Mouse (Mus musculus) retina, postnatal 7 days (tissue): ENCODE results near the gene Prmt3.

Source experiments
- DNase-seq: peaks from one replicate; pipeline ENCODE4 v3.0.0-alpha.2; 2012; ENCODE audit warnings: low read depth, low spot score

Prmt3 gene

DNA sequence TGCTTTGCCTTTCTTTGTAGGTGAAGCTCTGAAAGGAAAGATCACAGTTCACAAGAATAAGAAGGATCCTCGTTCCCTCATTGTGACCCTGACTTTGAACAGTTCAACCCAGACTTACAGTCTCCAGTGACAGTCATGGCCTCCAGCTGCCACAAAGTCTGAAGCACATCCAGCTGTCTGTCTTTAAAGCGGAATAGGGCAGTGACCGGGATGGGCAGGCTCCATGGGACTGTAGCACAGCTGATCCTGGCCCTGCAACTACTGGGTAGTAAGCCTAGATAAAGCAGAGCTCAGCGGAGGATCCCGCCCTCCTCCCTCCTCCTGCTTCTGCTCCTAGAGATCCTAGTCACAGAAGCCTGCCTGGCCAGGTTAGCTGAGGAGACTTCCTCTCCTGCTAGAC lies 79.2 kb downstream of the Prmt3 start:
- no peak for DNase-seq

DNA sequence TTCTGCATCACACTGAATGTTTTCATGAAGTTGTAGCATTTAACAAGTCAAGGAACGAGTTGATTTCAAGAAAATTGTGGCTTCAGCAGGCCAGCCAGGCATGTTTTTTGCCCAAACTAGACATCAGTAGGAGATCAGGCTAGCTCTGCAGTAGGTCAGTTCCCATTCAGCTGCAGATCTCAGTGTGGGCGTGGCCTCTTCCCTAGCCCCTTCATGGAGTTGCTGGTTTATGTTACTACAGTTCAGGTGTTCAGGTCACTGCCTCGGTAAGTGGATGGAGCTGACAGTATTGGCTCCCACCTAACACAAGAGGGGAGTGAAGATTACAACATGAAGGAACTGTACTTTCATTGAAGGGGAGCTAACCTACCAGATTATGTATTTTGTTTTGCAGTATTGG lies 80.1 kb downstream of the Prmt3 start:
- no peak for DNase-seq

DNA sequence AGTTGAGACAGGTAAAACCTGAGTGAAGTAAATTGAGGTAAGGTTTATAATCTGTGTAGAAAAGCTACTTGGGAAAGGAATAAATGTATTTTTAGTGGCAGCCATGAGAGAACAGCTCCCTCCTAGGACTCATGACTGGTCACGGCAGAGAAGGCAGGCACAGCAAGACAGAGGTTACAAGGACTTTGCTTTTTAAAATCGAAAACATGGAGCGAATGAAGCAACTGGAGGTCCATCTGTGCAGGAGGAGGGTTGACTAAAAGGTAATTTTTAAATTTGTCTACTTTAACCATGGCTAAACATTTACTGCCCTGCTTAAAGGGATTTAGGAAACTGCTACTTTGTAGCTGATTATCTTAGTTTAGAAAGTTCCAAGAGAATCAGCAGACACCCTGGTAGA lies 81.7 kb downstream of the Prmt3 start:
- no peak for DNase-seq

DNA sequence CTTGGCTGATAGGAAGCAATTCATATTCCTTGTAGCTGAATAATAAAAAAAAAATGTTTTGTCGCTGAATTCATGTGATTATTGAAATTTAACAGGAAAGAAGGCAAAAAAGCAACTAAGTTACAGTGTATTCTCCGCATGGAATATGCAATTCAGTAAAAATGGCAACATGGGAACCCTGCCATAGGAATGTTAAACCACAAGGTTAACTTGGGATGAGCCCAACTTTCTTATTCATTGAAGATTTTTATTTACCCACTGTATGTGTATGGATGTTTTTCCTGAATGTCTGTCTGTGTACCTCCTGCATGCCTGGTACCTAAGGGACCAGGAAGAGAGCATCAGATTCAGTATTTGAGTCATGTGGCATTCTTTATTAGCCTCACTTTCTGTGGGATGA lies 83.0 kb downstream of the Prmt3 start:
- no peak for DNase-seq

DNA sequence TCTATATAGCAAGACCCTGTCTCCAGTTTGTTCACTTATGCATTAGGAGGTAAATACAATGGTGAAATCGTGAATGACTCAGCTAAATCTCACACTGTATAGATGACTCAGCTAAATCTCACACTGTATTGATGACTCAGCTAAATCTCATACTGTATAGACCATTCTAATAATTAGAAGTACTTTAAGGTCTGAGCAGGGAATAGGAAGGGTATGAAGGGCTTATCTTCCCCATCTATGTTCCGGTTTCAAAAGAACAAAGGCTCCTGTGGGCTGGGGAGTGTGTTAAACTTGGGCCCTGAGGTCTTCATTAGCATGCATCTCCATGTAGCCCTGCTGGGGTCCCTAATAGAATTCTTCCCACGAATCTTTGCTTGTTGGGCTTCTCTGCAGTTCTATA lies 85.6 kb downstream of the Prmt3 start:
- no peak for DNase-seq

DNA sequence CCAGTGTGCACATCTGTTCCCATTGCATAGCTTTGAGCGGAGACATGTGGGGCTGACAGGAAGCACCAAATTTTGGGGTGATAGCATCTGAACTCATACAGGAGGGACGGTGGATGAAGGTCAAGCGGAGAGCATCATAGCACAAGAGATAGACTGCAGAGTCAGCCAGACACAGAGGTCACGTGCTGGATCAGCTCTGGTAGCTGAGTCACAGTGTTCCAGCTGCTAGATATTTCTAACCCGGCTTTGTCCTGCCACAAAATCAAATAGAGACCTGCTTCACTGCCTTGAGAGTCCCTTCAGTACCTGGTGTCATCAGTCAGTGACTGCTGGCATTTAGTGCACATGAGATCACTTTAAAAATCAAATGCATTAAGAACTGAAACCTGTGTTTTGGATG lies 91.5 kb downstream of the Prmt3 start:
- DNase-seq, result no peak

DNA sequence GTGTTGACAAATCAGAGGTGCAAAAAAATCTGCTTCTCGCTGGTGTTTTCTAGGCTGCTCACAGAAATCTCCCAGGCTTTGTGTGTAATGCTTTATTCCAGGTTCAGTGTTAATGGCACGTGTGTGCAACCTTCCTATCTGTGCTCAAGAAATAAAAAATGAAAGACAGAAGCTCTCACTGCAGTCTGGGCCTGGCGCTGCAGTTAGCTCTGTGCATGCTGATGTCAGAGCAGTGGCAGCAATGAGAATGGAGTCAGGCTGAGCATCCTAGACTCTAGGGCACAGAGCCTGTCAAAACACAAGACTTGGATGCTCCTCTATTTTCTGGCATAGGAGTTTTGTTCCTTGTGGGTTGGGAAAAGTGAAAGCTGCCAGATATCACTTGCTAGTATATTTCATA lies 92.1 kb downstream of the Prmt3 start:
- DNase-seq, result no peak

DNA sequence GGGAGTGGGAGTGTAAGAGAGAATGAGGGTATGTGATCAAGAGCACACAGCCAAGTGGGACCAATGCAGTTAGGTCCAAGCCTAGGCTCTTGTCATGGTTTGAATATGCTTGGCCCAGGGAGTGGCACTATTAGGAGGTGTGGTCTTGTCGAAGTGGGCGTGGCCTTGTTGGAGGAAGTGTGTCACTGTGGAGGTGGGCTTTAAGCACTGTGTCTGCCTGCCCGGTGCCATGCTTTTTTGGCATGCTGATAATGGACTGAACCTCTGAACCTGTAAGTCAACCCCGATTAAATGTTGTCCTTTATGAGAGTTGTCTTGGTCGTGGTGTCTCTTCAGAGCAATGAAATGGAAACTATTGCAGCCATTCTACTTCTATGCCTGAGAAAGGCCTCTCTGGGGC lies 99.2 kb downstream of the Prmt3 start:
- no peak for DNase-seq

DNA sequence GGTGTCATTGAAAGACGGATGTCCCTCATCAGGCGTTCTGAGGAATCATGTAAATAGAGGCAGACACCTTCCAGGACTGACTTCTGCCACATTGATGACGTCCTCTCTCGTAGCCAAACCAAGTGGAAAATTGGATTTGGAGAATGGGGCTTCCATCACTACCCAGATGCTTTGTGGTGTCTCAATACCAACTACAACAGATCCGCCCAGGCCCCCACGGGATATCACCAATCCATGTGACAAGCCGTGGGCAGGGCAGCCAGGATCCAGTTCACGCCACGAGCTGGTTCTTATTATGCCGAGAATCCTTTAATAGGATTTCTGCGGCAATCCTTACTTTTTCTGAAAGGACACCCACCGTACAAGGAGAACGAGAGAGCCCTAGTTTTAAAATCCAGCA lies 100.9 kb downstream of the Prmt3 start:
- DNase-seq, result peak; percentile 5

DNA sequence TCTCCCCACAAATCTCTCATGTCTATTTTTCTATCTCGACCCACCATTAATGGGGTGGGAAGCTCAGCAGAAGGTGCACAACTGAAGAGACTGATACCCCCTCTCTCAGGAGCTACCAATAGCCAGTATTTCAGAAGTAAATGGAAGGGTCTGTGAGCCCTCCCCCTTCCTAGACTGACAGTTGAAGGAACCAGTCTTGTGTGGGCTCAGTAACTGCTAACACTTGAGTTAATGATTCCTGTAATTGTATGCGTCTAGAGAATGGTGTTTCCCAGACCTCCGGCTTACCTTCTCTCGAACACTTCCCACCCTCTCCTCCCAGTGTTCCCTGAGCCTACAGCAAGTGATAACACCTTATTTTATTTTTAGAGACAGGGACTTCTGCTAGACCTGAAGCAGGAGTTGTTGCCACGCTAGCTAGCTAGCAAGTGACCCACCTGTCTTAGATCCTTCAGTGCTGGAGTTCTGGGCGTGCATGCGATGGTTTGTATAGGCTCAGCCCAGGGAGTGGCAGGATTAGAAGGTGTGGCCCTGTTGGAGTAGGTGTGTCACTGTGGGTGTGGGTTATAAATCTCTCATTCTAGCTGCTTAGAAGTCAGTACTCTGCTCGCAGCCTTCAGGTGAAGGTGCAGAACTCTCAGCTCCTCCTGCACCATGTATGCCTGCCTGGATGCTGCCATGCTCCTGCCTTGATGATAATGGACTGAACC lies 102.0 kb downstream of the Prmt3 start:
- DNase-seq, result no peak

DNA sequence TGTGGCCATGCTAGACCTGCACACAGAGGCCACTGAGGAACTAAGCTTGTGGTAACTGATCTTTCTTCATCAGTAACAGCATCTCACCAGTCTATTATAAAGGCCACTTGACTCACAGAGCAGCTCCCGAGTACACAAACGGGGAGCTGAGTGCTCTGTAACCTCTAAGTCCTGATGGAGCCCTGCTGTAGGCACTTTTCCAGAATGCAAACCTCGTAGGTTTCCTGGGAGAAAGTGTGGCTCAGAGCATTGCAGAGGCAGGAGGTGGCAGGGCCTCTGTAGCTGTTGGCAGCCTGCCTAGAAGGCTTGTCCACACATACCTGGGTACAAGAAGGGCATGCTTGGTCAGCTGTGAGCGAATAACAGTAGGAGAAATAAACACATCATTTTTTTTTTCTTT lies 104.1 kb downstream of the Prmt3 start:
- DNase-seq, result no peak

DNA sequence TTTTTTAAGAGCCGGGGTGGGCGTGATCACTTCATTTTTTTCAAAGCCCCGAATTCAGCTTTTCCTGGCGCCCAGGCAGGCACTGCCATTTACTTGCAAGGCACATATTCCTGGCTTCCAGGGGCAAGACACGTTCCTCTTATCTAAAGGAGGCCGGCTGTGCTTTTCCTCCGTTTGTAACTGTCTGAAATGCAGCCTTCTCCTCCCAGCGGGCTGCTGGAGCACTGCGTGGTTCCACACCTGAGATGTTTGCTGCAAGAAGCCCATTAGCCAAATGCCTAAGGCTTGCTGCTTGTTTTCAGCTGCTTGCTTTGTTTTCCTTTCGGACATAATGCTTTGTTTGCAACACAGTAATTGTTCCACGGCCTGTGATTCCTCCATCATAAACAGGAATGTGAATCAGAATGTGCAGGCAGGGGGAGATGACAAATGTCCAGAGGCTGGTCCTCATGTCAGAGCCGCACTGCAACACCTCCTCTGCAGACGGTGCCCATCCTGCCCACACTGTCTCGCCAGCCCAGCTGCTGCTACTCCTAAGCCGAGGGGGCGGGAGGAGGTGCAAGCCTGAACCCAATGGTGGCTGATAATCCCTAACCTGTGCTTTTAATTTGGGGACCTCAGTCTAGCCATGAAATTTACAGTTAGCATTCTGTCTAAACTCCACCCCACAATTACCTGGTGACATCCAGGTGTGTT lies 104.7 kb downstream of the Prmt3 start:
- DNase-seq, result no peak

DNA sequence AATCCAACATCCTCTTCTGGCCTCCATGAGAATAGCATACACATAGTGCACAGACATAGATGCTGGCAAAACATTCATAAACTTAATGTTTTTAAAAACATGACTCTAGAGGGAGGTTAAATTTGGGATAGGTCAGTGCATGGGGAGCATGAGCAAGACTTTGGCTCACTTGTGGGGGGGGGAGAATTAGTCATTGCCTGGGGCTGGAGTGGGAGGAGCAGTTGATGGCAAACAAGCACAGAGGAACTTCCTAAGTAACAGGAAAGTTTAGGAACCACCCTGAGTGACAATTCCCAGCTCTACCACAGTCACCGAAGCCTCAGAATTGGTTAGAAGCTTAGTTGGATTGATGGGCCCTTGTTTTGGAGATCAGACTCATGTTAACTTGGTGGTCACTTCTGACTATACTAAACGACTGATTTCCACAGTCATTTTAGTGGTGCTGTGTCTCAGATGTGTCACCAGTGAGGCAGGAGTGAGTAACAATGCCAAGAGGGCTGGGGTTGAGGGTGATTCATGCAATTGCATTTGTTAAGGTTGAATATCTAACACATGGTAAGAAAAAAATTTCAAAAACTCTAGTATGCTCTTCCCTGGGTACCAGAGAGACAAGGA lies 109.7 kb downstream of the Prmt3 start:
- no peak for DNase-seq

DNA sequence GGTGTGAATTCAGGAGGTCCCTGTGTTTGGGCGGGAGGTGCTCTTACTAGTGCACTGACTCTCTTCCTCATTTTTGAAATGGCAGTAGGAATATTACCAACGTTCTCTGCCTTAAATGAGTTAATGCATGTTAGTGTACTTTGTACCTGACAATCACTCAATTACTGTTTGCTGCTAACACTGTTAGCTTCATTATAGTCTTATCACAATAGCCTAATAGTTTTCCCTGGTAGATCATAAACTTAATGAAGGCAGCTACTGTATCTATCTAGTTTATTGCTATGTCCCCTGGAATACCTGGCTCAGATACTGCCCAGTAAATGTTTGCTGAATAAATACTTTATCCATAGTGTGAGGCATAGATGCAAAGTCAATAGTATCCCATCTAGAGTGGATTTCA lies 116.6 kb downstream of the Prmt3 start:
- DNase-seq, result no peak

DNA sequence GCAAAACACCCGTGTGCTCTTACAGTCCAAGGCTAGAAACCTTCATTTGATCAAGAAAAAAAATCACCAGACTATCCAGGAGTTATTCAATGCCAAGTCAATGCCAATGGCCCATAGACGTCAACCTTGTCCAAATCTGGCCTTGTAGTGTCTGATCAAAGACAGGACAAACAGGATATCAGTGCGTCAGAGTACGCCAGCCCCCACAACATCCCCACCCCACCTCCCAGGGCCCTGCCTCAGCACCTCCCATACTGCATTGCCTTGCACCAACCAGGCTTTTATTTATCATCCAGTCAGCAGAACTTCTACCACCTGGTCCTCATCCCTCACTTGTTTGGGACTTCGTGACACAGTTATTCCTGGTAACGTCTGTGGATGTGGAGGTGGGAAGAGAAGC lies 117.2 kb downstream of the Prmt3 start:
- no peak for DNase-seq

DNA sequence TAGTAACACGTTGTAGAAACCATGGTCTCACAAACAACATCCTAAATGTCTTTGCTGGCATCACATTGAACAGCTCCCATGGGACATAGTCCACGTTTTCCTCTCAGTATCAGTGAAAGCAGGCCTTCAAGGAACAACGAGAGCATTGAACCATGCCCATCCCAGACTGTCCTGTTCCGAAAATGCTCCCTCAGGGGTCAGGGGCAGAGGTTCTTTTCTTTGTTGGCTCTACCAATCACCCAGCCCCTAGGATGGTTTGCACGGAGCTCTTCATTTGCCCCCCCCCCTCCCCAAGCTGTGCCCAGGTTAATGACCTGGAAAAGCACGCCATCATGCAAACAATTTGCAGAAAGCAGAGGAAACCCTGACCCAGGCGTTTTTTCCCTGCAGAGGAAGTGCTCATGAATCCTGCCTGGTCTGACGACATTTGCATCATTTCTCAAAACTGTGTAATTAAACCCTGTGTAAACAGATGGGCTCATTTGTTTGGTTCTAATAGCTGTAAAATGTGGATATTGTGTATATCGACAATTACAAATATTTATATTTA lies 123.9 kb downstream of the Prmt3 start:
- no peak for DNase-seq

DNA sequence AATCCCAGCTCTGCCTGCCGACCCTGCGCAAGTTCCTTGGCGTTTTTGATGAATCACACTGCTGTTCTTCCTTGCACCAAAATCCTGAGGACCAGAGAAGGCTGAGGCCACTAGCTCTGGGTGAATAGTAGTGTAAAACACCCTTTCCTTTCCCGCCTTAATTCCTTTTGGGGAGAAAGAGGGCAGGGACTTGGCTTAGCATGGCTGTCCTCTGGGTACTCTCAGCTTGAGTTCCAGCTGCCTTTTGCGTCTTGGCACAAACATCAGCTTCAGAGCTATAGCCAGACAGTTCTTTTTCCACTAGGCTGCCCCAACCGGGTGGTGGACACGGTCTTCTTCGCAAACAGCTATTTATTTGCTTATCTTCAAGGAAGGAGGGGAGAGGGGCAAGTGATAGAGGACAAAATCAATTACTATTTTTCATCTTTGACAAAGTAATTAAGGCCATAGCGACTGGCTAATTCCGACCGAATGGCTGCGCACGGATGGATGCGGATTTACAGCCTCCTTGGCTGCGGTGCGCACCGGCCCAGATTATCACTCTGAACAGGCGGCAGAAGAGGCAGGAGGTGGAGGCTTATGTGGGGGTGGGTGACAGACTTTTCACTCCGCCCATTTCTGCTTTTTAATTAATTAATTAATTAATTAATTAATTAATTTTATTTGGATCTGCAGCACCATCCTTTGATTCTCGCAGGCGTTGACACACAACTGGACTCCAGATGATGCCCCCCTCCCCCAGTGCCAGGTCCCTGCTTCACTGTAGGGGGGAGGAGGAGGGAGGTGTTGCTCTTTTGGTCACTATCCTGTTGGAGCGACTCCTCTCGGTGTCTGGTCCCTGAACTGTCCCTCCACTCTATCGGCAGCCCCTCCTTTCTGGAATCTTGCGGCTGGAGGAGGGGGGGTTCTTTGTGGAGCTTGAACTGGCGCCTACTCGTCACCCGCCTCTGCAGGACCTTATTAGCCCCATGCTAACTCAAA lies 129.3 kb downstream of the Prmt3 start:
- DNase-seq, result no peak
